Mouse (Mus musculus) G1E (cell line): ENCODE measurements around the gene Icos. TPM values are rescaled to one million over a fixed set of nuclear protein-coding genes. Genes with fewer than 3 reads are reported as not detected.

Experiments used
- ATAC-seq: 2 replicates; pipeline ENCODE4 v1.8.0; 2016; ENCODE audit warnings: mild to moderate bottlenecking; ENCODE audit not compliant: insufficient number of reproducible peaks, poor library complexity, low FRiP score, severe bottlenecking; ENCODE audit errors: extremely low read depth
- DNase-seq: peaks from one replicate; pipeline ENCODE4 v3.0.0; 2012; ENCODE audit warnings: low spot score
- H3K27me3 ChIP-seq: 2 replicates; pipeline ENCODE4 v1.6.1; 2012; ENCODE audit warnings: mild to moderate bottlenecking, low read length, inconsistent platforms; ENCODE audit not compliant: insufficient read depth
- H3K36me3 ChIP-seq: replicated peaks from 2 replicates; pipeline ENCODE3; 2012; ENCODE audit warnings: mild to moderate bottlenecking, inconsistent platforms
- H3K4me1 ChIP-seq: 2 replicates; pipeline ENCODE4 v1.6.1; 2012; ENCODE audit warnings: low read depth, low read length, inconsistent platforms, mixed read lengths; ENCODE audit not compliant: insufficient read depth
- H3K4me3 ChIP-seq: 2 replicates; pipeline ENCODE4 v1.5.1; 2012; ENCODE audit warnings: low read depth, mild to moderate bottlenecking, inconsistent platforms, low read length, moderate library complexity, mixed read lengths
- H3K9me3 ChIP-seq: replicated peaks from 2 replicates; pipeline ENCODE4 v1.6.1; 2012; ENCODE audit warnings: inconsistent platforms
- CTCF ChIP-seq: IDR thresholded peaks from 2 replicates; pipeline ENCODE4 v1.5.1; 2012; ENCODE audit warnings: low read depth, low read length, inconsistent platforms, mixed read lengths
- GATA1 ChIP-seq: IDR thresholded peaks from 2 replicates; pipeline ENCODE4 v1.6.1; 2012; ENCODE audit warnings: borderline replicate concordance, low read length, inconsistent platforms, mixed read lengths
- GATA2 ChIP-seq: IDR thresholded peaks from 2 replicates; pipeline ENCODE4 v1.6.1; 2012; ENCODE audit warnings: low read depth, low read length, inconsistent platforms, borderline replicate concordance
- POLR2AphosphoS5 ChIP-seq: IDR thresholded peaks from 2 replicates; pipeline ENCODE4 v1.6.1; 2012; ENCODE audit warnings: low read depth, low read length, inconsistent platforms; ENCODE audit not compliant: insufficient replicate concordance
- TAL1 ChIP-seq: conservative IDR thresholded peaks from 2 replicates; pipeline ENCODE4 v1.6.1; 2012; ENCODE audit warnings: low read depth, low read length, inconsistent platforms, mixed read lengths
- polyA plus RNA-seq: library from polyadenylated mRNA; stranded (reverse); fragments of >175 nt; gene quantifications from 2 replicates; pipeline ENCODE4 v1.2.3, GENCODE M21; 2012
- total RNA-seq, 2 experiments: library from RNA; stranded (forward) in 1 of 2; stranded (reverse) in 1 of 2; fragments of 200-1000 nt in 1 of 2; fragments of >200 nt in 1 of 2; fragmentation: Nextera tagmentation in 1 of 2; gene quantifications; 2 replicates each; pipeline ENCODE4 v1.2.3; 2014 to 2017

Gene Icos
- total and polyA plus RNA-seq, 3 experiments = 0.33 TPM; not detected in 2

DNA sequence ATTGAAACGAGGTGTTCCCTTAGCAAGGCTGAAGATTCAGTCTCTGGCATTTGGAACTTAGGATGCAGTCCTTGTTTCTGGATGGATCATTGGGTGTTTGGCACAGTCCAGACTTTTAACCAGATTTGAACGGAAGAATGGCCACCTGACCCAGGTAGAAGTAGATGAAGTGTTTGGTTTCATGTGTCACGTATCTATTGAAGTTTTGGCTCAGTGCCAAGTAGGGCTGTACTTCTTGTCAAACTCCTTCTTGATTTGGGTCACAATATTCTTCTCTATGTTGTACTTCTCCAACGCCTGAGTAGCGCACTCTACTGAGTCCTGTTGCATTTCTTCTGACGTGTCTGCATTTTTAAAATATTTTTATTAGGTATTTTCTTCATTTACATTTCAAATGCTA is 29.6 kb upstream of the Icos start:
- no peaks in the 10 kb centered on the region for H3K36me3 ChIP-seq
- no peaks in the 10 kb centered on the region for H3K4me1 ChIP-seq
- H3K4me3 ChIP-seq = no peak overlapping the region
- no peak for TF ChIP-seq GATA1
- no peak for TF ChIP-seq TAL1
- no peak for TF ChIP-seq CTCF
- no peak for TF ChIP-seq GATA2
- TF ChIP-seq POLR2AphosphoS5 = no peak
- DNase-seq (no peak), ATAC-seq (no peak)
- peaks cover 9% of the 10 kb centered on the region for H3K27me3 ChIP-seq
- H3K9me3 ChIP-seq = no peaks in the 10 kb centered on the region

DNA sequence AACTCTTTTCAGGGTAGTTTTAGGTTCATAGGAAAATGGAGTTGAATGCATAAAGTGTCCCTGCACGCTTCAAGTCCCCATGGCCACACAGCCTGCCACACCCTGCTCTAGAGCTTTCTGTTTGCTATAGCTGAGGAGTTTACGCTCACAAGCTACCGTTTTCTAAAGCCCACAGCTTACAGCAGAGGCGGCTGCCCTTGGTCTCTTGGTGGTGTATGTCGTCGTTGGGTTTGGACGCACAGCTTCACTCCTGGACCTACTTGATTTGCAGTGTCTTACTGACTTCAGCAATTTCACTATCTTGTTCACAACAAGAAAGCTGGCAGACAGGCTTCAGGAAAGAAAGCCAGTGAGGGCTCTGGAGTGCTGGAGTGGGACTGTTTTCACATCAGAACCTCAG is 24.8 kb upstream of the Icos start:
- Histone ChIP-seq H3K36me3 (no peaks in the 10 kb centered on the region), H3K9me3 (no peaks in the 10 kb centered on the region), H3K4me1 (no peaks in the 10 kb centered on the region), H3K27me3 (peaks cover 9% of the 10 kb centered on the region), H3K4me3 (no peak overlapping the region)
- no peak for DNase-seq
- TF ChIP-seq POLR2AphosphoS5 = no peak
- no peak for TF ChIP-seq GATA2
- no peak for TF ChIP-seq GATA1
- TF ChIP-seq TAL1 = no peak
- TF ChIP-seq CTCF = no peak
- no peak for ATAC-seq

DNA sequence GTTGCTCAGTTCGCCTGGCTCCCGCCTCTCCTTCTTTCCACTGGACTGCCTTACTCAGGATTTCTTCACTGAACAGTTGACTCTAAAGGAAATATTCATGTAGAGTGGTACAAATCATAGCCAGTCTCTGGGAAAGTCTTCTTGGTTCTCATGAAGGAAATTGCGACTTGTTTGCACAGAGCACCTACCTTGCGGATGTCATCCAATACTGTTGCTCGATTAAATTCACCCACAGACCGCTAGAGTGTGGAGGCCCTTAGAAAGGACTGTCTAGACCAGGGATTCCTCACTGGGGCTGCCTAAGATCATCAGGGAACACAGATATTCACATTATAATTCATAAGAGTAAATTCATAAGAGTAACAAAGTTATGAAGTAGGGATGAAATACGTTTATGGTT is 24.0 kb upstream of the Icos start:
- Histone ChIP-seq H3K36me3 (no peaks in the 10 kb centered on the region), H3K4me3 (no peak overlapping the region), H3K4me1 (no peaks in the 10 kb centered on the region), H3K27me3 (peaks cover 9% of the 10 kb centered on the region), H3K9me3 (no peaks in the 10 kb centered on the region)
- ATAC-seq = no peak
- TF ChIP-seq GATA1 (no peak), CTCF (no peak), POLR2AphosphoS5 (no peak), TAL1 (no peak), GATA2 (no peak)
- no peak for DNase-seq

DNA sequence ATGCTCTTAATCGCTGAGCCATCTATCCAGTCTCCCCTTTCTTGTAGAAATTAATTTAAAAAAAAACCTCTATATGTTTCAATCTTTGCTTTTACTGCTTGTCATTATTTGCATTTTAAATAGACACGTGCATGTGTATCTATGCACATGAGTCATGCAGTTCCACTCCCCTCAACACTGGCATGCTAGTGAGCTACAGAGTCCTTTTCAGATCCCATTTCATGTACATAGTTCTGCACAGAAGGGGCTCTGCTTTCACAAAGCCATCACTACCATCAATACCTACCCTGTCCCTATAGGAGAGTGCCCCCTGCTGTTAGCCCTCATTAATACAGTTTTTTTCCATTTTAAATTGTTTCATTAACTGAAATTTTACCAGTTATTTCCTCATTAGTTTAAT is 23.0 kb upstream of the Icos start:
- DNase-seq = no peak
- Histone ChIP-seq H3K4me1 (no peaks in the 10 kb centered on the region), H3K4me3 (no peak overlapping the region), H3K27me3 (peaks cover 9% of the 10 kb centered on the region), H3K9me3 (no peaks in the 10 kb centered on the region), H3K36me3 (no peaks in the 10 kb centered on the region)
- no peak for ATAC-seq
- TF ChIP-seq GATA1 = no peak
- peak; percentile 72 for TF ChIP-seq CTCF
- TF ChIP-seq POLR2AphosphoS5 = no peak
- no peak for TF ChIP-seq GATA2

DNA sequence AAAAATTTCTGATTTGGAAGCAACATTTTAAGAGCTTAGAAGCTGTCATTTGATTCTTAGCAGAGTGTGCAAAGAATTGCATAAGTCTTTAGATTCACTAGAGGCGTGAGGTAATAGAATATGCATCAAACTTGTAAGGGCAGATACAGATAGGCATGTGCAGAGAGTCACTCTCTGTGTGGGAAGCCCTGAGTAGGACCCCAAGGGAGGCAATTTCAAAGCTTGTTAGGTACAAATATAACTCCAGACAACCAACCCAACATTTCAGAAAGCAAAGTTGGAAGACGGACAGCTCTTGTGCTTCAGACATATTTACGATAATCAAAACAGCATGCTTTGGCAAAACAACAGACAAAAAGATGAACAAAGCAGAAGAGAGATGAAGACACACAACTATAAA is 22.5 kb upstream of the Icos start:
- no peak overlapping the region for H3K4me3 ChIP-seq
- H3K9me3 ChIP-seq = no peaks in the 10 kb centered on the region
- peaks cover 1% of the 10 kb centered on the region; the same call in 1 of the 2 replicates for H3K4me1 ChIP-seq
- no peaks in the 10 kb centered on the region for H3K36me3 ChIP-seq
- H3K27me3 ChIP-seq = peaks cover 10% of the 10 kb centered on the region
- TF ChIP-seq POLR2AphosphoS5 (no peak), GATA2 (no peak), GATA1 (no peak), TAL1 (no peak), CTCF (no peak)
- no peak for DNase-seq
- no peak for ATAC-seq

DNA sequence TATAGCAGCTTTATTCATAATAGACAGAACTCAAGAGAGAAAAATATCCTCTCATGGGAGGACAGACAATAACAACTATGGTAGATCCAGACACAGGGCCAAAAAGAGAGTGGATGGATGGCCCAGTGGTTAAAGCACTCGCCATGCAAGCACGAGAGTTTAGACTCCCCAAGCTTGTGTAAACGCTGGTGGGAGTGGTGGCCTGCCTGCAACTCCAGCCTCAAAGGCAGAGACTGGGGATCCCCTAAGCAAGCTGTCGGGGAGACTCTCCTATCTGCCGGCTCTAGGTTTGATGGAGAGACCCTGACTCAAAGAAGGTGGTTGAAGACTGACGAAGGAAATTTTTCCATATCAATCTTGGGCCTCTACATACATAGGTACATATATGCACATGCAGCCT is 21.5 kb upstream of the Icos start:
- no peak for ATAC-seq
- H3K36me3 ChIP-seq = no peaks in the 10 kb centered on the region

DNA sequence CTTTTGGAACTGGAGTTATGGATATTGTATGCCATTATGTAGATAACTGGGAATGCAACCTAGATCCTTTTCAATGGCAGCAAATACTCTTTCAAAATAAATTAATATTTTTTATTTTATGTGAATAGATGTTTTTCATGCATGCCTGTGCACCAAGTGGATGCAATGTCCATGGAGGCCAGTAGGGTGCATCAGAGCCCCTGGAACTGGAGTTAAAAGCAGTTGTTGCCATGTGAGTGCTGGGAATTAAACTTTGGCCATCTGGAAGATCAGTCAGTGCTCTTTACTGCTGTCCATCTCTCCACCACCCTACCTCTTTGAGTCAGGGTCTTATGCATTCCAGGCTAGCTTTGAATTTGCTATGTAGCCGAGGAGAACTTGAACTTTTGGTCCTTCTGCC is 19.4 kb upstream of the Icos start:
- ATAC-seq = no peak
- Histone ChIP-seq H3K4me3 (no peak overlapping the region), H3K4me1 (peaks cover 6% of the 10 kb centered on the region), H3K9me3 (no peaks in the 10 kb centered on the region), H3K27me3 (peaks cover 5% of the 10 kb centered on the region; the same call in 1 of the 2 replicates), H3K36me3 (no peaks in the 10 kb centered on the region)
- no peak for TF ChIP-seq CTCF
- TF ChIP-seq POLR2AphosphoS5 = no peak
- TF ChIP-seq TAL1 = no peak
- TF ChIP-seq GATA2 = no peak
- no peak for TF ChIP-seq GATA1
- DNase-seq = no peak

More for the DNA sequence above, 21.5 kb upstream of the Icos start:
- no peak for DNase-seq
- H3K4me1 ChIP-seq = peaks cover 6% of the 10 kb centered on the region
- no peak overlapping the region for H3K4me3 ChIP-seq
- peaks cover 8% of the 10 kb centered on the region; the same call in 1 of the 2 replicates for H3K27me3 ChIP-seq
- TF ChIP-seq GATA2 (no peak), TAL1 (no peak), GATA1 (no peak), POLR2AphosphoS5 (no peak), CTCF (no peak)
- H3K9me3 ChIP-seq = no peaks in the 10 kb centered on the region
